Mouse (Mus musculus): Measurements from ENCODE around the gene Npas2.

DNA sequence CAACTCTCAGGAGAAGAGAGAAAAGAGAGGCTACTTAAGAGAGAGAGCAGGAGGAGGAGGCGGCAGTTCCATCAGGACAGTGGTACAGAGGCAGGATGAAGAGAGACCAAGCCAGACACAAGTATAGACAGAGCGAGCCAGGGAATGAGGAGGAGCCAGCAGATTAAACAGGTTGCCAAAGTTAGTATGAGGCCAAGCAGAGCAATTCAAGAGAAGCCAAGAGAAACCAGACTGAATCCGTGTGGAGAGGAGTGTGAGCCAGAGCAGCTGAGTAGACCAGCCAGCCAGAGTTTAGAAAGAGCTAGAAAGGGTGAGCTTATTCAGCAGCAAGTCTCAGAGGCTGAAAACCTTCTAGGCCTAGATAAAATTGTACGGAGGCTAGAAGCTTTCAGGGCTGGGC lies 194.0 kb downstream of the Npas2 start:
- TF ChIP-seq POLR2A (IDR thresholded peaks at IDR 0.05; ENCODE audit: borderline replicate concordance, extremely low read depth, insufficient read depth, insufficient read length, poor library complexity, severe bottlenecking) (no peak), CTCF (IDR thresholded peaks at IDR 0.05; ENCODE audit: borderline replicate concordance, extremely low read depth, insufficient read depth, insufficient read length) (no peak)
